Mouse (Mus musculus): ENCODE data around the gene Ttc22. TPM values are rescaled to one million over a fixed set of nuclear protein-coding genes. Genes with fewer than 3 reads are reported as not detected.

Ttc22 gene
- polyA plus RNA-seq, 1 experiment from 2014 or later = 0.36 TPM

DNA sequence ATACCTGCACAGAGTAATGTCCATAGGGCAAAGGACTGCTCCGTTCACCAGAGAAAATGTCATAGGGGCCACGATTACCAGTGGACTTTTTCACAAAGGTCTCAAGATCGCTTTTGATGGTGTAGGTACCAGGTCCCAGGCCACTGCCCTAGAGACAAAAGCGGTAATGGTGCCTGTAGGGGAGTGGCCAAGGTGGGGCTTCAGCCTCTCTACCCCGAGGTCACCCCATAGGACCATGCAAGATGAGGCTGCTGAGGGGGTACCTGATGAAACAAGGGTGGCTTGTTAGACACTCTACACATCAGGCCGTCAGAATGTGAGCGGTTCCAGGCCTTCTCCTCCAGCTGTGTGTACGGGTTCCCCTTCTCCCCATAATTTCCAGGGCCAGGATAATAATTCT, 9.1 kb upstream of the Ttc22 start:
- Histone ChIP-seq H3K27ac (ENCODE audit: low read depth, low read length) (no peak overlapping the region; the same call in 1 of the 2 replicates), H3K9me3 (ENCODE audit: control insufficient read depth, low read length) (no peaks in the 10 kb centered on the region), H3K9ac (ENCODE audit: low read length) (no peak overlapping the region), H3K4me2 (ENCODE audit: low read depth) (no peak overlapping the region), H3K4me1 (ENCODE audit: control insufficient read depth, insufficient read depth, low read length) (no peaks in the 10 kb centered on the region), H3K36me3 (ENCODE audit: control insufficient read depth, insufficient read depth, low read length) (no peaks in the 10 kb centered on the region), H3K27me3 (ENCODE audit: control insufficient read depth, insufficient read depth, low read length) (no peaks in the 10 kb centered on the region), H3K4me3 (ENCODE audit: low read depth, low read length) (no peak overlapping the region)
- 80% methylated on average over 8 of the region's 8 CpGs for WGBS
- no peak for DNase-seq (ENCODE audit: low spot score)
- no peak for ATAC-seq (ENCODE audit: insufficient read depth, low FRiP score, low TSS enrichment)

- Histone ChIP-seq H3K27ac (ENCODE audit: low read depth, low read length) (no peak overlapping the region), H3K4me1 (ENCODE audit: control insufficient read depth, insufficient read depth, low read length) (no peaks in the 10 kb centered on the region), H3K9me3 (ENCODE audit: control insufficient read depth, low read length) (no peaks in the 10 kb centered on the region), H3K9ac (ENCODE audit: low read length) (no peak overlapping the region), H3K4me3 (ENCODE audit: low read depth, low read length) (no peak overlapping the region), H3K4me2 (ENCODE audit: low read depth) (no peak overlapping the region), H3K27me3 (ENCODE audit: control insufficient read depth, insufficient read depth, low read length) (no peaks in the 10 kb centered on the region), H3K36me3 (ENCODE audit: control insufficient read depth, insufficient read depth, low read length) (no peaks in the 10 kb centered on the region)
- no peak for DNase-seq (ENCODE audit: low spot score)
- 85% methylated on average over 3 of the region's 3 CpGs for WGBS
- no peak for ATAC-seq (ENCODE audit: insufficient read depth, low FRiP score, low TSS enrichment)
Observed at GRCm38 (mm10) chr4:106613560-106613959, 8.7 kb upstream of the Ttc22 start.

- peak; percentile 61 for ATAC-seq (ENCODE audit: insufficient read depth, low FRiP score, low TSS enrichment)
- Histone ChIP-seq H3K4me2 (ENCODE audit: low read depth) (no peak overlapping the region), H3K9me3 (ENCODE audit: control insufficient read depth, low read length) (no peaks in the 10 kb centered on the region), H3K36me3 (ENCODE audit: control insufficient read depth, insufficient read depth, low read length) (no peaks in the 10 kb centered on the region), H3K4me1 (ENCODE audit: control insufficient read depth, insufficient read depth, low read length) (no peaks in the 10 kb centered on the region), H3K27me3 (ENCODE audit: control insufficient read depth, insufficient read depth, low read length) (no peaks in the 10 kb centered on the region), H3K9ac (ENCODE audit: low read length) (no peak overlapping the region), H3K4me3 (ENCODE audit: low read depth, low read length) (no peak overlapping the region), H3K27ac (ENCODE audit: low read depth, low read length) (no peak overlapping the region)
- WGBS = 41% methylated on average over 7 of the region's 7 CpGs
- DNase-seq (ENCODE audit: low spot score) = peak; percentile 73
Observed at GRCm38 (mm10) chr4:106614180-106614797, 7.9 kb upstream of the Ttc22 start.

GRCm38 (mm10) chr4:106614881-106615280, 7.4 kb upstream of the Ttc22 start:
- Histone ChIP-seq H3K27me3 (ENCODE audit: control insufficient read depth, insufficient read depth, low read length) (no peaks in the 10 kb centered on the region), H3K9ac (ENCODE audit: low read length) (no peak overlapping the region), H3K27ac (ENCODE audit: low read depth, low read length) (no peak overlapping the region), H3K4me2 (ENCODE audit: low read depth) (no peak overlapping the region), H3K4me3 (ENCODE audit: low read depth, low read length) (no peak overlapping the region), H3K36me3 (ENCODE audit: control insufficient read depth, insufficient read depth, low read length) (no peaks in the 10 kb centered on the region), H3K9me3 (ENCODE audit: control insufficient read depth, low read length) (no peaks in the 10 kb centered on the region), H3K4me1 (ENCODE audit: control insufficient read depth, insufficient read depth, low read length) (no peaks in the 10 kb centered on the region)
- WGBS = 85% methylated on average over 9 of the region's 9 CpGs
- DNase-seq (ENCODE audit: low spot score) (no peak), ATAC-seq (ENCODE audit: insufficient read depth, low FRiP score, low TSS enrichment) (no peak)

- H3K27me3 ChIP-seq (ENCODE audit: control insufficient read depth, insufficient read depth, low read length) = no peaks in the 10 kb centered on the region
- no peak overlapping the region for H3K27ac ChIP-seq (ENCODE audit: low read depth, low read length)
- H3K4me1 ChIP-seq (ENCODE audit: control insufficient read depth, insufficient read depth, low read length) = no peaks in the 10 kb centered on the region
- H3K9ac ChIP-seq (ENCODE audit: low read length) = no peak overlapping the region
- H3K36me3 ChIP-seq (ENCODE audit: control insufficient read depth, insufficient read depth, low read length) = no peaks in the 10 kb centered on the region
- H3K9me3 ChIP-seq (ENCODE audit: control insufficient read depth, low read length) = no peaks in the 10 kb centered on the region
- no peak overlapping the region for H3K4me3 ChIP-seq (ENCODE audit: low read depth, low read length)
- no peak overlapping the region for H3K4me2 ChIP-seq (ENCODE audit: low read depth)
- DNase-seq (ENCODE audit: low spot score) (no peak), ATAC-seq (ENCODE audit: insufficient read depth, low FRiP score, low TSS enrichment) (no peak)
- WGBS = 80% methylated on average over 12 of the region's 12 CpGs
Observed at GRCm38 (mm10) chr4:106615637-106616036, 6.6 kb upstream of the Ttc22 start.

DNA sequence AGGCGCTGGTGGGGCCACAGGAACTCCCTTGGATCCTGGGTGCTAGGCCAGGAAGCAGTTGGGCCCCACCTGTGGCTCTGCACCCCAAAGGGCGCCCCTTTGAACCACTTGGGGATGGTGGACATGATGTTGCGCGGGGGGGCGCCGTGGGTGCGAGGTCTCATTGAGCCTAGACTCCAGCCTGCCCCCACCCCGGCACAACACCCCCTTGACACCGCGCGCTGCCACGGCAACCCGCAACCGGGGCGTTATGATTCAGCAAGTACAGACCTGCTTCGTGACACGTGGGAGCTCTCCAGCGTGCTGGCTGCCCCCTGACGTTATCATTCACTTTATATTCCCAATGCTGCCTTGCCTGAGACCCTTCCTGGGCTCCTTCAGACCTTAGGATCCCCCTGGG, 5.2 kb upstream of the Ttc22 start, which contains the start of gene Lexm:
TSS of gene Lexm (minus strand) at position 186 of the 400 bp plus-strand sequence.
- Histone ChIP-seq H3K4me2 (ENCODE audit: low read depth) (peak within 1 kb of the TSS; percentile 28; the same call in 1 of the 2 replicates), H3K36me3 (ENCODE audit: control insufficient read depth, insufficient read depth, low read length) (no peaks in the 10 kb centered on the region), H3K9ac (ENCODE audit: low read length) (no peak within 1 kb of the TSS), H3K4me1 (ENCODE audit: control insufficient read depth, insufficient read depth, low read length) (no peaks in the 10 kb centered on the region), H3K9me3 (ENCODE audit: control insufficient read depth, low read length) (no peaks in the 10 kb centered on the region), H3K27me3 (ENCODE audit: control insufficient read depth, insufficient read depth, low read length) (peaks cover 6% of the 10 kb centered on the region), H3K4me3 (ENCODE audit: low read depth, low read length) (no peak within 1 kb of the TSS), H3K27ac (ENCODE audit: low read depth, low read length) (no peak within 1 kb of the TSS)
- 2% methylated on average over 17 of the region's 19 CpGs for WGBS
- no peak for DNase-seq (ENCODE audit: low spot score)
- ATAC-seq (ENCODE audit: insufficient read depth, low FRiP score, low TSS enrichment) = no peak

DNA sequence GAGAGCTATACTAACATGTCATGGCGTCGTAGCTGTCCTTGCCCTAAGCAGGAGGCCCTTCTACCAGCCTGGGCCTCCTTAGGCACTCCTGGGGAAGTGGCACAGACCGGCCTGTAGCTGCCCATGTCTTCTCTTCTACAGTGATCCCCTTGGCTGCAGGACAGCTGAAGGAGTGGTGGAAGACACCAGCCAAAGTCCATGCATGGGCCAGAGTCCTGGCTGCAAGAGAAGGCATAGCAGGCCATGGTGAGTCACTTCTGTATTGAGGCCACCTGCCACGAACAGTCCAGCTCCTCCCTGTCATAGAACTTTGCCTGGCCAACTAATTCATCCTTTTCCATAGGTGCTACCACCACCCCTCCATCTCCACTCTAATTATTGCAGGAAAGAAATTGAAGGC, 3.3 kb upstream of the Ttc22 start:
- H3K27ac ChIP-seq (ENCODE audit: low read depth, low read length) = no peak overlapping the region
- ATAC-seq (ENCODE audit: insufficient read depth, low FRiP score, low TSS enrichment) (no peak), DNase-seq (ENCODE audit: low spot score) (no peak)
- no peak overlapping the region for H3K4me2 ChIP-seq (ENCODE audit: low read depth)
- H3K4me3 ChIP-seq (ENCODE audit: low read depth, low read length) = no peak overlapping the region
- no peak overlapping the region for H3K9ac ChIP-seq (ENCODE audit: low read length)
- peaks cover 24% of the 10 kb centered on the region for H3K27me3 ChIP-seq (ENCODE audit: control insufficient read depth, insufficient read depth, low read length)
- no peaks in the 10 kb centered on the region for H3K9me3 ChIP-seq (ENCODE audit: control insufficient read depth, low read length)
- no peaks in the 10 kb centered on the region for H3K4me1 ChIP-seq (ENCODE audit: control insufficient read depth, insufficient read depth, low read length)
- H3K36me3 ChIP-seq (ENCODE audit: control insufficient read depth, insufficient read depth, low read length) = no peaks in the 10 kb centered on the region
- WGBS = 89% methylated on average over 4 of the region's 4 CpGs

DNA sequence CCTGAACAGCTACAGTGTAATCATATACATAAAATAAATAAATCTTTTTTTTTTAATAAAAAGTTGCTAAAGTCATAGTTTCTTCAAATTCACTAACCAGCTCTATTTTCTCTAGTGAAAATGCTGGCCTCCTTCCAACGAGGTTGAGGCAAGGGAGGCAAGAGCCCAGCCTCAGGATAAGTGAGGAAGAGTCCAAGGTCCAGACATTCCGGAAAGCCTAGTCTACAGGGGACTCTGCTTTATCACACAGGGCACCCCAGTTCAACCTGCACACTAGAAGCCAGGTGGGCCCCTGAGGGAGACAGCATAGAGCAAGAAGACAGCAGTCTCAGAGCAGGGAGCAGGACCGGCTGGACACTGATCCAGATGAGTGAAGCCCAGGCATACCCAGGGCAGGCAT, 804 bp upstream of the Ttc22 start:
- DNase-seq (ENCODE audit: low spot score) (no peak), ATAC-seq (ENCODE audit: insufficient read depth, low FRiP score, low TSS enrichment) (no peak)
- no peak overlapping the region for H3K27ac ChIP-seq (ENCODE audit: low read depth, low read length)
- H3K4me3 ChIP-seq (ENCODE audit: low read depth, low read length) = no peak overlapping the region
- no peaks in the 10 kb centered on the region for H3K36me3 ChIP-seq (ENCODE audit: control insufficient read depth, insufficient read depth, low read length)
- WGBS = 73% methylated on average over 3 of the region's 3 CpGs
- no peak overlapping the region for H3K4me2 ChIP-seq (ENCODE audit: low read depth)
- peaks cover 30% of the 10 kb centered on the region for H3K27me3 ChIP-seq (ENCODE audit: control insufficient read depth, insufficient read depth, low read length)
- H3K9me3 ChIP-seq (ENCODE audit: control insufficient read depth, low read length) = no peaks in the 10 kb centered on the region
- no peak overlapping the region for H3K9ac ChIP-seq (ENCODE audit: low read length)
- H3K4me1 ChIP-seq (ENCODE audit: control insufficient read depth, insufficient read depth, low read length) = no peaks in the 10 kb centered on the region

- Histone ChIP-seq H3K27me3 (ENCODE audit: control insufficient read depth, insufficient read depth, low read length) (peaks cover 30% of the 10 kb centered on the region), H3K9ac (ENCODE audit: low read length) (no peak overlapping the region), H3K4me1 (ENCODE audit: control insufficient read depth, insufficient read depth, low read length) (no peaks in the 10 kb centered on the region), H3K9me3 (ENCODE audit: control insufficient read depth, low read length) (no peaks in the 10 kb centered on the region), H3K4me3 (ENCODE audit: low read depth, low read length) (no peak overlapping the region), H3K27ac (ENCODE audit: low read depth, low read length) (no peak overlapping the region), H3K4me2 (ENCODE audit: low read depth) (no peak overlapping the region), H3K36me3 (ENCODE audit: control insufficient read depth, insufficient read depth, low read length) (no peaks in the 10 kb centered on the region)
- ATAC-seq (ENCODE audit: insufficient read depth, low FRiP score, low TSS enrichment) (no peak), DNase-seq (ENCODE audit: low spot score) (no peak)
- 30% methylated on average over 28 of the region's 28 CpGs for WGBS
Observed at GRCm38 (mm10) chr4:106622712-106623111, 480 bp downstream of the Ttc22 start.

Measured in neural tube, embryonic 11.5 days (tissue).